Mouse (Mus musculus) frontal cortex, adult 2 months (tissue): ENCODE measurements around the gene Rpn1. TPM values are rescaled to one million over a fixed set of nuclear protein-coding genes. Genes with fewer than 3 reads are reported as not detected.

Experiments used
- DNase-seq, 2 experiments: peaks; one replicate each; pipeline ENCODE4 v3.0.0; 2022; ENCODE audit warnings: low spot score in 1 of 2; ENCODE audit errors: extremely low spot score in 1 of 2
- polyA plus RNA-seq: library from polyadenylated mRNA; depleted of rRNA; stranded (reverse); fragments of >200 nt; gene quantifications from 2 replicates; pipeline ENCODE4 v1.2.3, GENCODE M21; 2012; rRNA removed

The Rpn1 gene
- polyA plus RNA-seq, result 125 and 138 TPM in 2 replicates

DNA sequence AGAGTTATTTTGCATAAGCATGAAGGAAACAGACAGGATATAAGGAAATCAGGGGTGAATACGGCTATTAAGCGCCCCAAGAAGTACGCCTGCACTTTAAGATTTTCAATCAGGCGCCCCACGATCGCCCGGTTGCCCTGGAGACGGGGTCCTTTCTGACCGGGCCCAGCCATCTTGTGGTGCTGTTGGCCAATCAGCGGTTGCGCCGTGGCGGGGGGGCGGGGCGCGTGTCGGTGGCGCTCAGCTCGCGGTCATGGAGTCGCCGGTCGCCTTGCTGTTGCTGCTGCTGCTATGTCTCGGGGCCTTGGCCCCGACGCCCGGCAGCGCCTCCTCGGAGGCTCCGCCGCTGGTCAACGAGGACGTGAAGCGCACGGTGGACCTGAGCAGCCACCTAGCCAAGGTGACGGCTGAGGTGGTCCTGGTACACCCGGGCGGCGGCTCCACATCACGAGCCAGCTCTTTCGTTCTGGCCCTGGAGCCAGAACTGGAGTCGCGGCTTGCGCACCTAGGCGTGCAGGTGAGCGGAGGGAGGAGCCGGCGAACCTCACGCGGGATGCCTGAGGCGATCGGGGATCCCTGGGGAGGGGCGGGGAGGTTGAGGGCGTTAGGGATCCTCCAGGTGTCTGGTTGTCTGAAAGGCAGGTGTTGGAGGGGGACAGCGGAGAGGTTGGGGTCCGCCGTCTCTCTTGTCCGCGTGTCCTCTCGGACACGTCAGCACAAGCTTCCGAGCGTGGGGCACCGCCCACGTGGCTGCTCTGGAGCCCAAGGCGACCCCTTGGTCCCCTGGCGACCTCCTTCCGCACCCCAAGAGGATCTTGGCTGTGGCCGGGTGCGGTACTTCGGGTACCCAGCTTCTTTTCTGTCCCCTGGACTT is at the start of gene Rpn1:
Rpn1 (plus strand) TSS at position 205 of the 874 bp plus-strand sequence.
- DNase-seq, result peak; percentile 91 to 98

DNA sequence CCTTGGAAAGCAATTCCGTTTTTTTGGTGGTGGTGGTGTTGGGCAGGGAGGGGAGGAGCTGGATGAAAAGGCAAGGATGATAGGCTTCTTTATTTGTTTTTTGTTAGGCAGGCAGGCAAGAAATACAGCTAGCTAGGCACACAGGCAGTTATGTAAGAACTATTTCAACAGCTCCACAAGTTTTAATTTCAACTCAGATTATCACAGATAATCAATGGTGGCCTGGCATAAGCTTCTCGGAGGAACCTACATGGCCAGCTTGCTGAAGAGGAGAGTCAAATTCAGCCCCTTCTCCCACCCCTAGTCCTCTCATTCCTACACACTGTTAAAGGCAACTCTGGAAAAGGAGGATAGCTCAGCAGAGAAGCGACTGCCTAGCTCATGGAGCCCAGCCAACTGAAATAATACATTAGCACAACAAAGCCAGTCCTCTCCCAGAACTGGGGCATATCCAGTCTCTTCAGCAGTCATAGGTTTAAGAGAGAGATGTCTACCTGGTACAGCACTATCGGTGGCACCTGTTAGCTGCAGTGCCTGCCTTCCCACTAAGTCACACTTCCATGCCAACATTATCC is 46.7 kb upstream of the Rpn1 start:
- DNase-seq, result peak in 1 of 2 experiments; percentile 32

GRCm38 (mm10) chr6:88039426-88039825 is 44.9 kb upstream of the Rpn1 start:
- DNase-seq, result peak in 1 of 2 experiments; percentile 76

DNA sequence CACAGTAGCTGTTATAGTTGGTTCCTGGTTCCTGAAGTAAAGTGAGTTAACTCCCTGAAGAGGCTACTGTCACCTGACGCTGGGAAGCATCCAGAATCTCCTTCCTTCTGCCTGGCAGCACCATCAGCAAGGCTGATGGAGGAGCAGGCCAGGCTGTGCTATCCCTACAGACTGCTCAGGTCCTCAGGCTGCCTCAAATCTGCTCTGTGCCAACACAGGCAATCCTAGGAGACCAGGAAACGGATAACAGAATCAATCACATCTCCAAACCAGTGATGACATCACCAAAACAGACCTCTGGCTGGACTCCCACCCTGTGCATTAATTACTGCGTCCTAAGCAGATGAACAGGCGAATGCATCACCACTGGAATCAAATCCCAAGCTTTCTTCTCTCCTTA is 43.1 kb upstream of the Rpn1 start:
- peak in 1 of 2 experiments; percentile 32 for DNase-seq

DNA sequence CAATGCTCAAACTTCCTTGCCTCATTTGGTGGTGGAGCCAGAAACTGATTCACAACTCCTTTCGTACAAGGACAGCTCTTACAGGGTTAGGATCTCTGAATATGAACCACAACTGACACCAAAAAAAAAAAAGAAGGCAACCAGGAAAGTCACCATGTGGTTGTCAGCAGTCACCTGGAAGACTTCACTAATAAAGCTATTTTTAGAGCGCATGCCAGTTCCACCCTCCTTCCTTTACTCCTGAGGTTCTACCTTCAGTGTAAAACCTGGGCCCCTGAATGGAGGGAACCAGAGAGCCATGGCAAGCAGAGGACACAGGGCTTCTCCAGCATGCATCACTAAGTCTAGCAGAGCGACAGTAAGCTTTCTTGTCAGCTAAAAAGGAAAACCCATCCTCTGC is 41.9 kb upstream of the Rpn1 start:
- DNase-seq, result no peak

GRCm38 (mm10) chr6:88044234-88044576 is 40.1 kb upstream of the Rpn1 start:
- DNase-seq, result no peak

DNA sequence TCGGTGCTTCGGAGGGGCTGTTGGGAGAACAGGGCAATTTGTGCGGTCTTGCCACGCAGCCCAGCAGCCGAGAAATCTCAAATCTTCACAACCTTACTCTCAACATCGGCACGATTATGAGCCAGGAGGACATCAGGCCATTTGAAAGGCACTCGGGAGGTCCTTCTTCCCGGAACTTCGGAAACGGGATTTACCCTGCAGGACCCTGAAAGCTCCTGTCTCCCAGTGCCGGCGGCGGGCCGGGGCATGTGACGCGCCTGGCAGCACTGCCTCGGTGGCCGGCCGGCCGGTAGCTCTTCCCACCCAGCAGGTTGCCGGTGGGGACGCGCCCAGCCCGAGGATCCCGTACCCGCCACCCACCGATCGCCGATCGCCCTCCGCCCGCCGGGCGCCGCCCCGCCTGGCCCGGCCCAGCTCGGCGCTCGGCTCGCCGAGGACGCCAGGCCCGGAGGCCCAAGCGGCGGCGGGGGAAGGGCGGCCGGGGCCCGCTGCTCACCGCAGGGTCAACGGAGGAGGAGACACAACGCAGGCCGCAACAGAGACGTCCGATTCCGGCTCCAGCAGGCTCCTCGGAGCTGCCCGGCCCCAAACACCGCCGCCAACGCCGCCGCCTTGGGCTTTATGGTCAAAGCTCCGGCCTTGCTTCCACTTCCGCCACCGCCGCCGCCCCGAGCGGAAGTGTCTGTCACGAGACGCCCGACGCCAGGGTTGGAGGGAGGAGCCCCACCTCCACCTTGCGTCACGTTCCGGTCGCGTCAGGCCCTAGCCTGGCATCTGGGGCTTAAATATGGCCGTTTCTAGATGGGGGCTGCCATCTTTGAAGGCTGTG is 39.5 kb upstream of the Rpn1 start, which contains the start of gene Rab7:
Rab7 (minus strand) TSS at position 694 of the 829 bp plus-strand sequence.
- DNase-seq, result peak; percentile 93 to 97

GRCm38 (mm10) chr6:88045406-88045766 is 38.9 kb upstream of the Rpn1 start:
- DNase-seq, result no peak

DNA sequence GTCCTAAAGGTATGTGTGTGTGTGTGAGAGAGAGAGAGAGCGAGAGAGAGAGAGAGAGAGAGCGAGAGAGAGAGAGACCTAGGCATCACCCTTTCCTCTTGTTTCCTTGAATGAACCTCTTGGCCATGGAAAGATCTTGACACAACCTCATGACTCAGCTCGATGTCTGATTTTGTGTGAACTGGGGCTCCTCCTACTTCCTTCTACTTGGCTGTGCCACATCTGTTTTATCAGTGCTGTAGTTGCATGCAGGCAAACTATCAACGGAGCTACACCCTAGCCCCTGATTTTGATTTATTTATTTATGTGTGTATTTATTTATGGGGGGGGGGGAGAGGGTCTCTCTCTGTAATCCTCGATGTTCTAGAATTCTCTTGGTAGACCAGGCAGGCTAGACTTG is 36.4 kb upstream of the Rpn1 start:
- DNase-seq, result no peak

- no peak for DNase-seq
These were observed 35.3 kb upstream of the Rpn1 start for GRCm38 (mm10) chr6:88049008-88049407.

GRCm38 (mm10) chr6:88051206-88051605 is 33.1 kb upstream of the Rpn1 start:
- no peak for DNase-seq

DNA sequence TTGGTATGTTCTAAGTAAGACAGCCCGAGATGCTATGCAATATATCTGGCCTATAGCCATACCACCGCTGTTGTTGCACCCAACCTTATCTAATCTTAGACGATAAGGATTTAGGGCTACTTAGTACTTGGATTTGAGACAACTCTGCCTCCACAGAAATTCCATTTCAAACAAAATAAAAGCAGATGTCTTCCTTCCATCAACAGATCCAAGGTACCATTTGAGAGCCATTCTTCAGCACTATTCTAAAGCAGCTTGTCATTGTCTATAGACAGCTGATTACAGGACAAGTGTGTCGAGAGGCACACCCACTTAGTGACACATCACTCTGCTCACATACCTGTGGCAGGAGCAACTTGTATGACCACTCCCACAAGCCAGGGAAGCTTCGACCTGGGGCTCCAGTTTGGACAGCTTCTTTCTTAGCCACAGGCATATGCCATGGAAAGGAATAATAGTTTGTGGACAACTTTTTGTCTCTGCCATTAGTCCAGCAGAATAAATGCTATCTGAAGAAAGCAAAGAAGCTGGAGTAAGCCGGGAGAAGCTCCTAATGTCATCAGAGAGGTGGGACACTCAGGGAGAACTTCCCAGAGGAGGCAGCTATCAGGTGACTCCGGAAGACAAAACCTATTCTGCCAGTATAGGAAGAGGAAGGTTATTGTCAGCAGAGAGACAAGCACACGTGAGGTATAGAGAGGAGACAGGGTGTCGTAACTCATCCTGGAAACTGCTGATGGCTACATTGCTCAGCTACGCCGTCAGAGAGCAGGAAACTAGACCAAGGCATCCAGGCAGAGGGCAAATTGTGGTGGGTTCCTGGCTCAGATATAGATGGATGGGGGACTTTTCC is 30.8 kb upstream of the Rpn1 start:
- no peak for DNase-seq

DNA sequence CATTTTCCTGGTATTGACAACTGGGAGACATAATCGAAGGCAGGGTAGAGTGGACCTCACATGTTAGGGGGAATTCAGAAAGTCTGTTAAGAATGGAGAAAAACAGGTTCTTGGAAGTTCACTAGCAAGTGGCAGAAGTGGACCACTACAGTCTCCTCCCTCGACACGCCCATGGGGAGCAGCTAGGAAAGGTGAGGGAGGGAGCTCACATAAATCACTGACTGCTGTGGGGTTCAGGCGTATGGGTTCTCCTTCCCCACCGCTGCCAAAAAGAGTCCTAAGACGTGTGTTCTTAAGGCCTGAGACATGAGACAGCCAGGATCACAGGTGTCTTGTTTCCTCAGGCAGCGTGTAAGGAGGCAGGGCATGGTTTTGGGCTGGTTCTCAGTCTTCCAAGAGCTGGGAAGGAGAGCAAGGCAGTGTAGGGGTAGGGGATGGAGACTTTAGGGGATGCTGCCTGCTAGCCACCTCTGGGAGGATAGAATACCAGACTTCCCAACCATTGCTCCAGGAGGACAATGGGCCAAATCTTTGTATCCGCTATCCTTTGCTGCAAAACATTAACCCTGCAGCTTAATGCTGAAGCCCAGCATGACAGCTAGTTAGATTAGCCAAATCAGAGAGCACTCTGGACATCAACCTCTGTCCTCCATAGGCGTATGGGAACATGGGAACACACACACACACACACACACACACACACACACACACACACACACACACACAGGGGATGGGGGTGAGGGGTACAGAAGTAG is 30.0 kb upstream of the Rpn1 start:
- DNase-seq, result no peak

GRCm38 (mm10) chr6:88055663-88056062 is 28.6 kb upstream of the Rpn1 start:
- DNase-seq, result no peak

GRCm38 (mm10) chr6:88056866-88057265 is 27.4 kb upstream of the Rpn1 start:
- DNase-seq, result peak; percentile 58 to 79

DNA sequence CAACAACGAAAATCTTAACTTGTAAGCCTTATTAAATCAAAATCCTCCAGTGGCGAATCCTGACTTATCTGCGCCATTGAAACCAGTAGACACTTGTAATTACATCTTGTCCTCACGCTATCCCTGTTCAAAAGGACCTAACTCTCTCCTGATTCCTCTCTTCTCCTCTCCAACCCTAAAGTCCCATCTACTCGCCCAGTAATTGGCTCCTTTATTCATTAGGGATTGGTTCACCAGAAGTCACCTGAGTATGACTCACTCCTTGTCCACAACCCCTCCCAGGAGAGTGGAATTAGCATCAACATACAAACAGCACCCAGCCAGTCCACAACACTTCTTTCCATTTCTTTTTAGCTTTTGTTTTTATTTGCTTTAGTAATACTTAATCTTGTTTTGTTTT is 24.4 kb upstream of the Rpn1 start:
- no peak for DNase-seq

DNA sequence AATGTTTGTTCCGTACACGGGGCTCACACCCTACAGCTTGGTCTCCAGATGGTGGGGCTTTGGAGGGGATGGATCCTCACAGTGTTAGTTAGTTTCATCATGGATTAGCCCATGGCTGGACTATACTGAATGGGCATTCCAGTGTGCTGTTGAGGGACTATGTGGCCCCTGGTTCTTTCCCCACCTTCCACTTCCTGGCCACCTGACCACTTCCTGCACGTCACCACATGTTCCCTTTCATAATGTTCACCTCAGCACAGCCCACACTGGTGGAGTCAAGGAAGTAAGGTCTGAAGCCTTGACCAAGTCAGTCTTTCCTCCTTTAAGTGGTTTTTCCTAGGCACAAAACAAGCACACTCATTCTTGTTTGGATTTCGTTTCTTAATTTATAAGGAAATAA is 23.7 kb upstream of the Rpn1 start:
- no peak for DNase-seq

GRCm38 (mm10) chr6:88061406-88061805 is 22.9 kb upstream of the Rpn1 start:
- DNase-seq, result no peak

DNA sequence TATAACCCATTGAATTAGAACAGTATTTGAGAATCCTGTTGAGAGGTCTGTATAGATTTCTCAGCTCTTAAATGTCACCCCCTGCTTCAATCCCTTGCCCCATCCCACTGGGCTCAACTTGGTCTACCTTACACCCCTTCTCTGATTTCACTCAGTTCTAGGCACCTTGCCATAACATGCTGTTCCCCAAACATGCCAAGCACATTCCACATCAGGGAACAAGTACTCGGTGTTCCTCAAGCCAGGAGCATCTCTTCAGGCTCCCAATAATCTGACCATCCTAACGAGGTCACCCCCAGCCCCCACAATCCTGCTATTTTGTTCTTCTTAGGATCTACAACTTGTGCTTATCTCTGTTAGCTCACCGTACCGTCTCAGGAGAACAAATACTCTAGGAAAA is 21.9 kb upstream of the Rpn1 start:
- DNase-seq, result no peak
